Mouse (Mus musculus): ENCODE data around the gene Itga2b. TPM values are rescaled to one million over a fixed set of nuclear protein-coding genes. Genes with fewer than 3 reads are reported as not detected.

The Itga2b gene
- total RNA-seq, 2 experiments from 2014 or later: 4.2 to 34.3 TPM

Other genes starting within 250 kb of the Itga2b start
- 11.9 and 36.9 TPM in 2 replicates for gene Hdac5, start 240.0 kb downstream of the Itga2b start, total RNA-seq (2015; ENCODE audit: low replicate concordance)
- 6.4 and 9.9 TPM in 2 replicates for gene Hdac5, start 240.0 kb downstream of the Itga2b start, total RNA-seq (2017; ENCODE audit: low replicate concordance)
- 26.7 and 30.2 TPM in 2 replicates for gene BC030867, start 221.2 kb downstream of the Itga2b start, total RNA-seq (2015; ENCODE audit: low replicate concordance)
- 14.4 and 14.5 TPM in 2 replicates for gene BC030867, start 221.2 kb downstream of the Itga2b start, total RNA-seq (2017; ENCODE audit: low replicate concordance)
- not detected in 2 replicates for gene Asb16, start 201.4 kb downstream of the Itga2b start, total RNA-seq (2015; ENCODE audit: low replicate concordance)
- not detected in 2 replicates for gene Asb16, start 201.4 kb downstream of the Itga2b start, total RNA-seq (2017; ENCODE audit: low replicate concordance)
- gene Tmub2, start 185.2 kb downstream of the Itga2b start, total RNA-seq (2015; ENCODE audit: low replicate concordance): 46.1 and 52.6 TPM in 2 replicates
- 36.9 and 43.5 TPM in 2 replicates for gene Tmub2, start 185.2 kb downstream of the Itga2b start, total RNA-seq (2017; ENCODE audit: low replicate concordance)
- 14.3 and 22.0 TPM in 2 replicates for gene Atxn7l3, start 173.5 kb downstream of the Itga2b start, total RNA-seq (2015; ENCODE audit: low replicate concordance)
- 9.8 and 16.8 TPM in 2 replicates for gene Atxn7l3, start 173.5 kb downstream of the Itga2b start, total RNA-seq (2017; ENCODE audit: low replicate concordance)
- gene Ubtf, start 150.4 kb downstream of the Itga2b start, total RNA-seq (2015; ENCODE audit: low replicate concordance): 77.5 and 82.2 TPM in 2 replicates
- gene Ubtf, start 150.4 kb downstream of the Itga2b start, total RNA-seq (2017; ENCODE audit: low replicate concordance): 281 and 468 TPM in 2 replicates
- 5,198 and 5,361 TPM in 2 replicates for gene Slc4a1, start 103.9 kb downstream of the Itga2b start, total RNA-seq (2015; ENCODE audit: low replicate concordance)
- 5,184 and 5,388 TPM in 2 replicates for gene Slc4a1, start 103.9 kb downstream of the Itga2b start, total RNA-seq (2017; ENCODE audit: low replicate concordance)
- not detected in 2 replicates for gene Rundc3a, start 76.7 kb downstream of the Itga2b start, total RNA-seq (2015; ENCODE audit: low replicate concordance)
- not detected in 2 replicates for gene Rundc3a, start 76.7 kb downstream of the Itga2b start, total RNA-seq (2017; ENCODE audit: low replicate concordance)
- 211 and 271 TPM in 2 replicates for gene Slc25a39, start 62.2 kb downstream of the Itga2b start, total RNA-seq (2015; ENCODE audit: low replicate concordance)
- gene Slc25a39, start 62.2 kb downstream of the Itga2b start, total RNA-seq (2017; ENCODE audit: low replicate concordance): 78.9 and 80.8 TPM in 2 replicates
- 90.1 and 125 TPM in 2 replicates for gene Grn, start 39.8 kb downstream of the Itga2b start, total RNA-seq (2015; ENCODE audit: low replicate concordance)
- 38.5 and 49.9 TPM in 2 replicates for gene Grn, start 39.8 kb downstream of the Itga2b start, total RNA-seq (2017; ENCODE audit: low replicate concordance)
- not detected in 2 replicates for gene Fam171a2, start 22.4 kb downstream of the Itga2b start, total RNA-seq (2015; ENCODE audit: low replicate concordance)
- gene Fam171a2, start 22.4 kb downstream of the Itga2b start, total RNA-seq (2017; ENCODE audit: low replicate concordance): not detected in 2 replicates
- 50.5 and 65.4 TPM in 2 replicates for gene Gpatch8, start 86.3 kb upstream of the Itga2b start, total RNA-seq (2015; ENCODE audit: low replicate concordance)
- 57.3 and 90.6 TPM in 2 replicates for gene Gpatch8, start 86.3 kb upstream of the Itga2b start, total RNA-seq (2017; ENCODE audit: low replicate concordance)
- not detected in 2 replicates for gene Gm11627, start 109.3 kb upstream of the Itga2b start, total RNA-seq (2015; ENCODE audit: low replicate concordance)
- gene Gm11627, start 109.3 kb upstream of the Itga2b start, total RNA-seq (2017; ENCODE audit: low replicate concordance): not detected in 2 replicates
- gene Fzd2, start 134.3 kb upstream of the Itga2b start, total RNA-seq (2015; ENCODE audit: low replicate concordance): not detected in 2 replicates
- gene Fzd2, start 134.3 kb upstream of the Itga2b start, total RNA-seq (2017; ENCODE audit: low replicate concordance): not detected in 2 replicates
- gene Meioc, start 193.6 kb upstream of the Itga2b start, total RNA-seq (2015; ENCODE audit: low replicate concordance): not detected in 2 replicates
- gene Meioc, start 193.6 kb upstream of the Itga2b start, total RNA-seq (2017; ENCODE audit: low replicate concordance): not detected in 2 replicates
- 6.7 and 7.6 TPM in 2 replicates for gene Ccdc43, start 227.7 kb upstream of the Itga2b start, total RNA-seq (2015; ENCODE audit: low replicate concordance)
- 4.0 and 8.1 TPM in 2 replicates for gene Ccdc43, start 227.7 kb upstream of the Itga2b start, total RNA-seq (2017; ENCODE audit: low replicate concordance)

Data from erythroid progenitor cell, adult 5-6 weeks (primary cell).